Mouse (Mus musculus) spleen, postnatal 14 days (tissue): ENCODE data around the gene Myo15b.
A peak's percentile ranks its signal among the peaks of the same experiment; 100 is the strongest.
"Not testable (repeated sequence)": the region's sequence is repeated elsewhere in the genome, so short reads cannot be mapped to it uniquely, and the experiment has no call there.

ENCODE experiments used
- DNase-seq, 2 experiments: peaks; one replicate each; pipeline ENCODE4 v3.0.0; 2021 to 2022; ENCODE audit warnings: low spot score in 2 of 2

The Myo15b gene

GRCm38 (mm10) chr11:115831518-115831917 is 26.7 kb upstream of the Myo15b start:
- DNase-seq = no peak

GRCm38 (mm10) chr11:115832064-115832463 is 26.1 kb upstream of the Myo15b start:
- no peak for DNase-seq

DNA sequence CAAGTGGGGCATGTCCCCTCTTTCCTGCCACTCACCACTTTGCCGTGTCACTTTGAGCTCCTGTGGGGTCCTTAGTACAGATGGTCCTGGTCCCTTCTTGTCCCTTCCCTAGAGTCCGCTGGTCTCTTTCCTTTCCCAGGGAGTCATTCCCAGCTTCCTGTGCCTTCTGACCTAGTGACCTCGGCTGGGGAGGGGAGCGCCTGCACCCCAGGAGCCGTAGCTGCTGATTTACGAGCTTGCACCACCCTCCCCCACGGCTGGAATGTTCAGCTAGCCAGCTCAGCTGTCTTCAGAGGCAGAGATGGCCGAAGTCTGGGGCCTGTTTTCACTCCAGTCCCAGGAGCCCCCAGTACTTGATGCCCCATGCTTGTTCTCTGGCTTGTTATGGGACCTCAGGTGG is 25.7 kb upstream of the Myo15b start:
- DNase-seq = no peak

DNA sequence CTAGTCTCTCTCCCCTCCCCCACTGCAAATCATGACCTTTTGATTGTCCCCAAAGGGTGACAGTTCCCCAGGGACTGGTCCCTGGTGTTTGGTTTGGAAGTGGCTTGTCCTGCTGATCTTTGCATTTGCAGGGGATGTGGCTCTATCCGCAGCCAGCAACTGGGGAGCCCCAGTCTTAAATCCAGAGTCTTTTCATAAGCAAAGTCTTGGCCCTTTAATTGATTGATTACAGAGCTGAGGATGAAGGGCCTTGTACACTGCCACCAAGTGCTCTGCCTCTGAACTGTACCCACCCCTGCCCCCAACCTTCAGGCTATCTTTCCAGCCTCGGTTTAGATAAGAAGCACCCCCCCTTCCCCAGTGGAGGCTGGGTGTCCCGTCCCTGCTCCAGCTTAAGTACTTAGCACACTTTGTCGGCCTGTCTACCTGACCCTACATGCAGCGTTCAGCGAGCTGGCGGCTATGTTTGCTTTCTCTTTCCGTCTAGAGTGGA is 25.1 kb upstream of the Myo15b start:
- DNase-seq = no peak

DNA sequence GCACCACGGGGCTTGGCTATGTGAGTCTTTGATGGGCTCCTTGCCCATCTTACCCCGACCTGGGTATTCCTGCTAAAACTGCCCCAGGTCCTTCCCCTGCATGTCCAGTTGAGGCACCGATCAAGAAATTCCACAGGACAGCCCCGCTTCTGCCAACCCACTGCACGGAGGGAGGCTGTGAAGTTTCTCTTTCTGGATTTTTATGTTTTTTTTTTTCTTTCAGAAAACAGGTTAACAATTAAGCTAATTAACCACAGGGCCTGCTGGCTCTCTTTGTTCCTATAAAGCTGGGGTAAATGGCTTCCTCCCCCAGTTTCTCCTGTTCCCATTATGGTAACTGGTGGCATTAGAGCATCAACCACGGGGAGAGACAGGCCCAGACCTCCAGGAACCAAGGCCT is 24.2 kb upstream of the Myo15b start:
- no peak for DNase-seq

- no peak for DNase-seq
Observed at GRCm38 (mm10) chr11:115836656-115837395, 21.4 kb upstream of the Myo15b start.

- no peak for DNase-seq
Observed at GRCm38 (mm10) chr11:115837606-115838345, 20.4 kb upstream of the Myo15b start.

DNA sequence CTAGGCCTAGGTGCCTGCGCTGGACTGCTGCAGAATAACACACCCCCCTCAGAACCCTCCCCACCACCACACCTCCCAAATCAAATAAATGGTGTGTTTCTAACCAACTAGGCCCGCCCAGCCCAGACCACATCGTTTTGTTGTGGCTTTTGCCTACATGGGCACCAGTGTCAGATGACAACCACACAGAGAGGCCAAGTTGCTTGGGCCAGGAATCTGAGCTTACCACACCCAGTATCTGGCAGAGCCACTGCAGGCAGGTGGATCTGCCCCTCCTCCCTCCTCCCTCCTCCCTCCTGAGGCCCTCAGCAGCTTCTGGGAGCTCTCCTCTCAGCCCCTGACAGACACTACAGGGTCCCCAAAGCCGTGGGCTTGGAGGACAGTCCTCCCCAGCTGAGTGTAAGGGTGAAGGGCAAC is 19.3 kb upstream of the Myo15b start:
- no peak for DNase-seq

GRCm38 (mm10) chr11:115839732-115840131 is 18.5 kb upstream of the Myo15b start:
- no peak for DNase-seq

DNA sequence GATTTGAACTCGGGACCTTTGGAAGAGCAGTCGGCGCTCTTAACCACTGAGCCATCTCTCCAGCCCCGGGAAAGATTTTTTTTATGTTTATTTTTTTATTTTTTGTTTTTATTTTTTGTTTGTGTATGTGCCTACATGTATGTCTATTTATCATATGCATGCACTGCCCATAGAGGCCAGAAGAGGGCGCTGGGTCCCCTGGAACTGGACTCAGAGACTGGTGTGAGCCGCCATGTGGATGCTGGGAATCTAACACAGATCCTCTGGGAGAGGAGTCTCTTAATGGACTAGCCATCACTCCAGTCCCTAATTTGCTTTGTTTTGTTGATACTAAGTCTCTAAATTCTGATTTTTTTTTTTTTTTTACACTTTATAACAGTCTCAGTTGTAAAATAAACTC is 17.2 kb upstream of the Myo15b start:
- DNase-seq = no peak

DNA sequence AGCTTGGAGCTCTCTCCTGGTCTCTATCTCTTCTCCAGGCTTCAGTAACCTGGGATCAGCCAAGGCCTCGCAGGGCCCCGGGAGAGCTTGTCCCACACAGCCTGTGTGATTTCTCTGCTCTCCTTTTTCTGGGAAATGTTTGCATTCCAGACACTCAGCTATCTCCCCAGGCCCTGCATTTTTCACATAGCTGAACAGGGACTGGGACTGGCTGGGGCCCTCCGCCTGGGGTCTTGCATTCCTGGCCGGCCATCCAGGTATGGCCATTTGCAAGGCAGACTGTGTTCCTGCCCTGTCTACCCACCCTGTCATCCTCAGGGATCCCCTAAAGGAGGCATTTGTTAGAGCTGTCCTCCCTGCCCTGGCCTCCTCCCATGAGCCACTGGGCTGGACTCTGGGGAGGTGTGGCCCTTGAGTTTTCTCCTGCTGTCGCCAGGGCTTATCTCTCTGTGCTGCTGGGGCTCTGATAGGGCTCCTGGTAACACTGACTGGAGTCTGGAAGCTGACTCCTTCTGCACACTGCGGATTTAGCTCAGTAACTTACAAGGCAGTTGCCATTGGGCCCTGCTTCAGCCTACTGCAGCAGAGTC is 16.1 kb upstream of the Myo15b start:
- no peak for DNase-seq

GRCm38 (mm10) chr11:115843141-115843890 is 14.9 kb upstream of the Myo15b start:
- DNase-seq = no peak

DNA sequence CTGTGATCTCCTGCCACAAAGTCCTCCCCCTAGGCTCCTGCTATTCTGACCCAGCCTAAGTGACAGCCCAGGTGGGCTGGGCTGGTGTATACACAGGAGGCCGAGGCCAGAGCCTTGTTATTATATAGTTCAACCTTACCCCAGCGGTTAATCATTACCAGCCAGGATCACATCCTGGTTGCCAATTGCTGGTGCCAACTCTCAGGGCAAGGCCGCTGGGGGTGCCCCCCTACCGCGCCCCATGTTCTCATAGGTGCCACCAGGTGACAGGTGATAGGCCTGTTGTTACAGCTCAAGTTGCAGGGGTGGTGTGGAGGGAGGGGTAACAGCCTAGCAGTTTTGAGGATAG is 14.3 kb upstream of the Myo15b start:
- DNase-seq = no peak

- DNase-seq = no peak
Observed at GRCm38 (mm10) chr11:115844240-115844639, 14.0 kb upstream of the Myo15b start.

DNA sequence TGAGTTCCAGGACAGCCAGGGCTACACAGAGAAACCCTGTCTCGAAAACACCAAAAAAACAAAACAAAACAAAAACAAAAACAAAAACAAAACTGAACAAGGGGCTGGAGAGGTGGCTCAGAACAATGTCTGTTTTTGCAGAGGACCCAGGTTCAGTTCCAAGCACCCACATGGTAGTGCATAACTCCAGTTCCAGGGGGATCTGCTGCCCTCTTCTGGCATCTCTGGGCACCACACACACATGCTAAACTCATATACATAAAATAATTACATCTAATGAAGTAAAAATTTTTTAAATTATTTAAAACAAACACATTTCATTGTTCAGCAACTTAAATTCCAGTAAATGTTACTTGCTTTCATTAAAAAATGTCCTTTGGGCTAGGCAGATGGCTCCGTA is 12.4 kb upstream of the Myo15b start:
- no peak for DNase-seq

DNA sequence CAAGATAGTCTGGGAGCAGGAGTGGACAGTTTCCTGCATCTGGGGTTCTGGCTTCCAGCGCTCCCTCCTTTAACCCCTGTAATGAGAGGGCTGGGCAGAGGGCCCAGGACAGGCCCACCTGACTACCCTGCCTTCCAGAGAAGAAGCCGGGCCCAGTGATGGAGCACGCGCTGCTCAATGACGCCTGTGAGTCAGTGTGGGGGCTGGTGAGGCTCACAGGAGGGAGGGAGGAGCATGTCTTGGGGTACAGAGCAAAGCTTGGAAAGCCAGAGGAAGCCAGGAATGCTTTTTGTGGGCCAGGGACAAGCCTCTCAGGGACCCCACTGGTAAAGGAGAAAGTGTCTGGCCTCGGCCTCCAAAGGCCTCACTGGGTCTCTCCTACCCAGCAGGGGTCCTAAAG is 3.5 kb upstream of the Myo15b start:
- DNase-seq = no peak

GRCm38 (mm10) chr11:115857146-115857545 is 1.1 kb upstream of the Myo15b start:
- not testable (repeated sequence) for DNase-seq

DNA sequence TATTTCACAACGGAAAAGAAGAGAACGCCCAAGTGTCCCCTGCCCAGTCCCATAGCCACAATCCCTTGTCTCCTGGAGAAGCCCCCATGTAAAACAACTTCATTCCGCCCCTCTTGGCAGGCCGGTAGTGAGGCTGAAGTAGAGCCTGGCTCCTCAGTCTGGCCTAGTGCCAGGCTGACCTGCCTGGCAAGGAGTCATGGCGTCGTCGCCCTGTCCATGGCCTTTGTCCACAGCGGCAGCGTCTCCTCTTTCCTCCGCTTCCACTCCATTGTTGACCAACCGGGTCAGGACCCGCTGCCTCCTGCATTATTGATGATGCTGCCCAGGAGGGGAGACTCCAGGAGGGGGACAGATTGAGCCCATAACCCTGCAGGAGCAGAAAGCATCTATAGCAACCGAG is 270 bp upstream of the Myo15b start:
- no peak for DNase-seq

GRCm38 (mm10) chr11:115859143-115859945 is 1.1 kb downstream of the Myo15b start:
- DNase-seq = peak; percentile 66 to 85

- no peak for DNase-seq
Observed at GRCm38 (mm10) chr11:115863895-115864294, 5.7 kb downstream of the Myo15b start.

GRCm38 (mm10) chr11:115869393-115869792 is 11.2 kb downstream of the Myo15b start:
- DNase-seq = no peak
